Mouse (Mus musculus): ENCODE measurements around the gene Gm20388. TPM values are rescaled to one million over a fixed set of nuclear protein-coding genes. Genes with fewer than 3 reads are reported as not detected.

The Gm20388 gene
- polyA plus RNA-seq, 1 experiment from 2014 or later, result 4.4 TPM

DNA sequence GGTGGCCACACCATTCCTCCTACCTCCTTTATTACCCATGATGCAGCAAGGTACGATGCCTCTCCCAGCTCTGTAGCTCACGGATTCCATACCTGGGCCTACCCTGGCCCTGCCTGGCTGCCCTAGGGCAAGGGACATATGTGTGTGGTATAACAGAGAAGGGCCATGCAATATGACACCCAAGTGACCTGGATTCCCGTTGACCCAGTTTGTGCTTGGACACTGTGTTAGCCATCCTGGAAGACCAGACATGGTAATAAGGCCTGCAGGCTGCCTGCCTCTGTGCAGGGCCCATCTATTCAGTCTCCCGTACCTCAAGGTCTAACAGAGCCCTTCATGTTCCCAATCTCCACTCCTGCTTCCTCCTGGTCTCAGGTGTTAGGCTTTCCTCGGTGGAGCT, 517.9 kb downstream of the Gm20388 start:
- H3K9ac ChIP-seq (replicated peaks), result no peak overlapping the region
- no peak overlapping the region for H3K4me2 ChIP-seq (replicated peaks)
- no peaks in the 10 kb centered on the region; the same call in 1 of the 2 replicates for H3K27me3 ChIP-seq
- WGBS, result 89% methylated on average over 5 of the region's 5 CpGs
- no peak for ATAC-seq
- no peak overlapping the region for H3K4me3 ChIP-seq (replicated peaks)
- no peaks in the 10 kb centered on the region for H3K36me3 ChIP-seq
- no peaks in the 10 kb centered on the region for H3K9me3 ChIP-seq
- H3K27ac ChIP-seq, result no peak overlapping the region
- peaks cover 66% of the 10 kb centered on the region for H3K4me1 ChIP-seq (replicated peaks)

DNA sequence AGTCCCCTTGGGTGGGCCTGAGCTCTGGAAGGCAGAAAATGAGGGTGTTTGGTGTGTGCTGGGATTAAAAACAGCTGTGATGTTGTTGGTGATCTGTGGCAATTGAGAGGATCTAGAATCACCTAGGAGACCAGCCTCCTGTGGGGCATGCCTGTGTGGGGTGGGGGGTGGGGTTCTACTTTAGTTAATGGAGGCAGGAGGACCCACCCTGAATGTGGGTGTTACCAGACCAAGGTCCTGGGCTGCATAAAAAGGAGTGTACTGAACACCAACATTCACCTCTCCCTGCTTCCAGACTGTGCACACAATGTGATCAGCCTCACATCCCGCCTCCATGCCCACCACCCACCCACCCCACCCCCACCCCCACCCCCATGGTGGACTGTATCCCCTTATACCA, 518.5 kb downstream of the Gm20388 start:
- H3K27me3 ChIP-seq, result no peaks in the 10 kb centered on the region; the same call in 1 of the 2 replicates
- H3K27ac ChIP-seq, result no peak overlapping the region
- H3K9ac ChIP-seq (replicated peaks), result no peak overlapping the region
- 88% methylated on average over 1 of the region's 1 CpGs for WGBS
- H3K36me3 ChIP-seq, result no peaks in the 10 kb centered on the region
- no peaks in the 10 kb centered on the region for H3K9me3 ChIP-seq
- ATAC-seq, result no peak
- no peak overlapping the region for H3K4me3 ChIP-seq (replicated peaks)
- peaks cover 59% of the 10 kb centered on the region for H3K4me1 ChIP-seq (replicated peaks)
- no peak overlapping the region for H3K4me2 ChIP-seq (replicated peaks)

DNA sequence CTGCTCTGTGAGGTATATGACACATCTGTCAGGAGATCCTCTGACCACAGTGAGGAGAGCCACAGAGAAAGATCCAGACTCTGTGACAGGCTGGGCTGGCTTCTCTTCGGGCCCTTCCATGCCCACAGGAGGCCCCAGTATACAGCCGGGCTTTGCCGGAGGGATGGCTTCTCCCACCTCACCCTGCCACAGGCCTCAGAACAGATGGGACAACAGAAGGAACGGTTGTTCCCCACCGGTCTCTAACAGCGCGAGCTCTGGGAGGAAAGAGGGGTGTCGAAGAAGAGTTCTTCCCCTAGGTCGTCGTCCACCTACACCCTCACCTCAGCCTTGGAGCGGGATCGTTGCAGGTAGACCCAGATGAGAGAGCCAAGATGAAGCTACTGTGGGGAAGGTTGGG, 520.4 kb downstream of the Gm20388 start:
- WGBS, result 76% methylated on average over 12 of the region's 12 CpGs

GRCm38 (mm10) chr8:120432438-120432837, 521.8 kb downstream of the Gm20388 start:
- whole genome bisulfite sequencing, result 79% methylated on average over 7 of the region's 7 CpGs
- no peak for ATAC-seq
- H3K4me3 ChIP-seq (replicated peaks), result no peak overlapping the region
- no peak overlapping the region for H3K4me2 ChIP-seq (replicated peaks)
- no peaks in the 10 kb centered on the region for H3K9me3 ChIP-seq
- no peak overlapping the region for H3K9ac ChIP-seq (replicated peaks)
- H3K4me1 ChIP-seq (replicated peaks), result peaks cover 40% of the 10 kb centered on the region
- H3K36me3 ChIP-seq, result no peaks in the 10 kb centered on the region
- H3K27me3 ChIP-seq, result peaks cover 6% of the 10 kb centered on the region; the same call in 1 of the 2 replicates
- no peak overlapping the region for H3K27ac ChIP-seq

More for the DNA sequence above, 520.4 kb downstream of the Gm20388 start:
- Histone ChIP-seq H3K4me1 (replicated peaks) (peaks cover 41% of the 10 kb centered on the region), H3K4me3 (replicated peaks) (no peak overlapping the region), H3K36me3 (no peaks in the 10 kb centered on the region), H3K9ac (replicated peaks) (no peak overlapping the region), H3K27me3 (no peaks in the 10 kb centered on the region; the same call in 1 of the 2 replicates), H3K4me2 (replicated peaks) (no peak overlapping the region), H3K27ac (no peak overlapping the region), H3K9me3 (no peaks in the 10 kb centered on the region)
- ATAC-seq, result no peak

- H3K36me3 ChIP-seq, result no peaks in the 10 kb centered on the region
- no peak overlapping the region for H3K27ac ChIP-seq
- H3K4me2 ChIP-seq (replicated peaks), result no peak overlapping the region
- H3K4me1 ChIP-seq (replicated peaks), result peaks cover 40% of the 10 kb centered on the region
- H3K9me3 ChIP-seq, result no peaks in the 10 kb centered on the region
- 80% methylated on average over 7 of the region's 7 CpGs for WGBS
- no peak overlapping the region for H3K4me3 ChIP-seq (replicated peaks)
- no peak for ATAC-seq
- H3K9ac ChIP-seq (replicated peaks), result no peak overlapping the region
- H3K27me3 ChIP-seq, result peaks cover 6% of the 10 kb centered on the region; the same call in 1 of the 2 replicates
Observed at GRCm38 (mm10) chr8:120433143-120433542, 522.5 kb downstream of the Gm20388 start.

DNA sequence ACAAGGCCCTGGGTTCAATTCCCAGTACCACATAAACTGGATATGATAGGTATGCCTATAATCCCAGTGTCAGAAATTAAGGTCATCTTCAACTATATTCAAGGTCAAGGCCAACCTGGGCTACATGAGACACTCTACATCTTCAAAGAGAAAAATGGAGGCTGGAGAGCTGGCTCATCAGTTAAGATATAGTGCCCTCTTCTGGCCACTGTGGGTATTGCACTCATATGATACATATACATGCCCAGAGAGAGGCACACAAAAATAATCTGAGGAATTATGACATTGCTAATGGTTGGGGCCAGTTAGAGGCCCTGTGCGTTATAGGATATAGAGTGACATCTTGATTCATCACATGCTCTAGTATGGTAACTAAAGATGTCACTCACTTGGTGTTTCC, 523.1 kb downstream of the Gm20388 start:
- H3K9me3 ChIP-seq, result no peaks in the 10 kb centered on the region

DNA sequence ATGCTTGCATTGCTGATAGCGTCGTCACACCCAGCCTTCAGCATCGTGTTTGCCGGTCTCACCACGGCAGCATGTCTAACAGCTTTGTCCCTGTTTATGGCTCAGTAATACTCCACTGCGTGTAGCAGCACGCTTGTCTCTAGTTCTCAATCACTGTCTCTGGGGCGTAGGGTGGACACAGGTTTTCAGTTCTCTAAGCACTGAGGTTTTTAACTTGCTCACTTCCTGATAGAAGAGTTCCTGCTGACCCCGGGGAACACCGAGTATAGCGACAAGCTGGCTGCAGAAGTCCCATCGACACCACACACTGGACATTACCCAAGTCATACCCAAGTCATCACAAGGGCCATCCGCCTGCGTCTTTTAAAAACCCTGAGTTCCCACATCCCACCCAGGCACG, 525.1 kb downstream of the Gm20388 start:
- 95% methylated on average over 15 of the region's 15 CpGs for WGBS
- Histone ChIP-seq H3K9ac (replicated peaks) (no peak overlapping the region), H3K9me3 (no peaks in the 10 kb centered on the region), H3K36me3 (no peaks in the 10 kb centered on the region), H3K27ac (no peak overlapping the region), H3K4me3 (replicated peaks) (no peak overlapping the region), H3K4me1 (replicated peaks) (peaks cover 57% of the 10 kb centered on the region), H3K27me3 (peaks cover 6% of the 10 kb centered on the region; the same call in 1 of the 2 replicates), H3K4me2 (replicated peaks) (no peak overlapping the region)
- ATAC-seq, result no peak

More for the DNA sequence above, 523.1 kb downstream of the Gm20388 start:
- Histone ChIP-seq H3K4me3 (replicated peaks) (no peak overlapping the region), H3K4me1 (replicated peaks) (peaks cover 40% of the 10 kb centered on the region), H3K36me3 (no peaks in the 10 kb centered on the region), H3K4me2 (replicated peaks) (no peak overlapping the region), H3K27me3 (peaks cover 6% of the 10 kb centered on the region; the same call in 1 of the 2 replicates), H3K9ac (replicated peaks) (no peak overlapping the region), H3K27ac (no peak overlapping the region)
- no peak for ATAC-seq
- WGBS, result 100% methylated on average over 1 of the region's 1 CpGs

DNA sequence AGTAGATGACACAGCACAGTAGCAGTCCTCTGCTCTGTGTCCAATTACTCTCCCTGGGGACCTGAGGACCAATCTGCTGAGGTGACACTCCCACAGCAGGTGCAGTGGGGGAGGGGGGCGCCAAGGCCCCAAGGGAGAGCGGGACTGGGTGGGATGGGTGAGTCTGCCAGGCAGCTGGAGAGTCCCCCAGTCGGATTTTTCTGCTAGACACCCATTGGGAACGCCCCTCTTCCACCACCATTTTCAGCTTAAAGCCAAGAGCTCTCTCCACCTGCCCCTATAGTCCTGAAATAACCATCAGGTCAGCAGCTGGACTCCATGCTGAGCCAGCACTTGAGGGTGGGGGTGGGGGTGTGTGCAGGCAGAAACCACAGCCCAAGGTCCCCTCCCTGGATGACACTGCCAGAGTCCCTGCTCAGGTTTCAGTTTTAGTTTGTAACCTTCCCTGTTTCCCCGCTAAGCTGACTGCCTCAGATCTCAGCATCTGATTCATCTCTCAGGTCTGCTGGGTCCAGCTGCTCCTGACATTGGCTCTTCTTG, 525.9 kb downstream of the Gm20388 start:
- Histone ChIP-seq H3K27me3 (peaks cover 9% of the 10 kb centered on the region; the same call in 1 of the 2 replicates), H3K9me3 (no peaks in the 10 kb centered on the region), H3K36me3 (no peaks in the 10 kb centered on the region), H3K4me1 (replicated peaks) (peaks cover 64% of the 10 kb centered on the region), H3K9ac (replicated peaks) (no peak overlapping the region), H3K27ac (no peak overlapping the region), H3K4me2 (replicated peaks) (no peak overlapping the region), H3K4me3 (replicated peaks) (no peak overlapping the region)
- WGBS, result 47% methylated on average over 5 of the region's 5 CpGs
- ATAC-seq, result no peak

DNA sequence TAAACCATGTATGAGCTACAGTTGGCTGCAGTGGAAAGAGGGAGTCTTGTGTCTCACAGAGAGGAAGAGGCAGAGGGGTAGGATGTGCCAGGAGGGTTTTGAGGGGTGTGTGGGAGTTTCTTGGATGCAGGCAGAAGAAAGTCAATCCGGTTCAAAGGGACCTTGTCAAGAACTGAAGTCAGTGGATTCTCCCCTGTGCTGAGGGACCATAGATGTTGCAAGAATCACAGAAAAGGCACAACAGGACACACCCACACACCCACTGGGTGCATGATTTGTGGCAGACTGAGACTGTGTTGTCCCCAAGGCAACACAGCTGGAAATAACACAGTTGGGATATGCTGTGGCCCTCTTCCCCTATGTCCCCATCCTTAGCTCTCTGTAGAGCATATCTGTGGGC, 526.6 kb downstream of the Gm20388 start:
- Histone ChIP-seq H3K4me2 (replicated peaks) (no peak overlapping the region), H3K9ac (replicated peaks) (no peak overlapping the region), H3K27ac (0 out of 2 replicates have a peak overlapping the region, but pooled peaks have one; percentile 81), H3K9me3 (no peaks in the 10 kb centered on the region), H3K4me3 (replicated peaks) (no peak overlapping the region), H3K27me3 (peaks cover 15% of the 10 kb centered on the region; the same call in 1 of the 2 replicates), H3K36me3 (no peaks in the 10 kb centered on the region), H3K4me1 (replicated peaks) (peaks cover 70% of the 10 kb centered on the region)
- no peak for ATAC-seq
- 86% methylated on average over 1 of the region's 1 CpGs for WGBS

DNA sequence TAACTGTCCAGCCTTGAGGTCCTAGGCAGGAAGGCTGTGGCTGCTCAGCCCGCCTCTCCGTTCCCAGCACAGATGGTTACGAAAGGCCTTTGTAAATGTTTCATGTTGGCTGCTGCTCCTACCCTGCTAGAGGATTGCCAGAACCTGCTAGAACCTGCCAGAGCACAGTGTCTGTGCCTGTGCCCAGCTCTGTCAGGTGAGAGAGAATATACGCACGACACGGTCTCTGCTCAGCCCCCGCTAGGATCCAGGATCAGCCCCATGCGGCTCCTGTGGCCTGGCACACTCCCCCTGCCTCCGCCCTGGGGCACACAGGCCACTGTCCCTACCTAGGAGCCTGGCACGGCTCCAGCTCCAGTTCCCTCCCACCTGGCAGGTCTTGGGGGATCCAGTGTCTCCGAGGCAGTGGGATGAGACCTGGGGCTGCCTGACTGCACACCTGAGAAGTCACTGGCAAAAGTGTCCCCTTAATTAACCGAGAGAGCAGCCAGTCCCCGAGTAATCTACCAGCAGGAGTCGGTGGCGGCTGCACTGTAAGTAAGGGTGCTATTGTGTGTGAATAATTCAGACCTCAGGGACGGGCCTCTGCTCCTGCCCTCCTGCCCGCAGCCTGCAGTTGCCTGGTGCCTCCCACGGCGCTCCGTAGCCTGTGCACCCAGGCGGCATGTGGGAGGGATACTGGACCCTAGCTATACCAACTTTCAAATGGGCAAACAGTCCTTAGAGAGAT, 527.2 kb downstream of the Gm20388 start:
- H3K4me1 ChIP-seq (replicated peaks), result peaks cover 68% of the 10 kb centered on the region

GRCm38 (mm10) chr8:120439309-120439708, 528.7 kb downstream of the Gm20388 start:
- no peaks in the 10 kb centered on the region for H3K9me3 ChIP-seq
- WGBS, result 3% methylated on average over 19 of the region's 19 CpGs
- peaks cover 15% of the 10 kb centered on the region; the same call in 1 of the 2 replicates for H3K27me3 ChIP-seq
- H3K27ac ChIP-seq, result peak overlapping the region; percentile 81
- no peak overlapping the region for H3K9ac ChIP-seq (replicated peaks)
- peak; percentile 78 for ATAC-seq
- peak overlapping the region; percentile 29 for H3K4me2 ChIP-seq (replicated peaks)
- H3K4me1 ChIP-seq (replicated peaks), result peaks cover 66% of the 10 kb centered on the region
- no peaks in the 10 kb centered on the region for H3K36me3 ChIP-seq
- H3K4me3 ChIP-seq (replicated peaks), result no peak overlapping the region

More for the DNA sequence above, 527.2 kb downstream of the Gm20388 start:
- Histone ChIP-seq H3K9ac (replicated peaks) (0 out of 2 replicates have a peak overlapping the region, but pooled peaks have one; percentile 7), H3K9me3 (no peaks in the 10 kb centered on the region), H3K27ac (peak overlapping the region; percentile 81), H3K36me3 (no peaks in the 10 kb centered on the region), H3K4me2 (replicated peaks) (no peak overlapping the region), H3K27me3 (peaks cover 15% of the 10 kb centered on the region; the same call in 1 of the 2 replicates), H3K4me3 (replicated peaks) (no peak overlapping the region)
- WGBS, result 53% methylated on average over 21 of the region's 21 CpGs
- ATAC-seq, result no peak

GRCm38 (mm10) chr8:120440739-120441138, 530.1 kb downstream of the Gm20388 start:
- 45% methylated on average over 12 of the region's 12 CpGs for whole genome bisulfite sequencing
- peaks cover 73% of the 10 kb centered on the region for H3K4me1 ChIP-seq (replicated peaks)
- peak overlapping the region; percentile 16; the same call in 1 of the 2 replicates for H3K9ac ChIP-seq (replicated peaks)
- no peaks in the 10 kb centered on the region for H3K36me3 ChIP-seq
- no peak overlapping the region for H3K4me3 ChIP-seq (replicated peaks)
- no peaks in the 10 kb centered on the region for H3K9me3 ChIP-seq
- no peak overlapping the region for H3K4me2 ChIP-seq (replicated peaks)
- 0 out of 2 replicates have a peak, but pooled peaks have one; percentile 9 for ATAC-seq
- H3K27me3 ChIP-seq, result peaks cover 15% of the 10 kb centered on the region; the same call in 1 of the 2 replicates
- H3K27ac ChIP-seq, result peak overlapping the region; percentile 81; the same call in 1 of the 2 replicates

All from midbrain, embryonic 13.5 days (tissue).